Mouse (Mus musculus) intestine, embryonic 14.5 days (tissue): ENCODE results near the gene Kcnk3. TPM values are rescaled to one million over a fixed set of nuclear protein-coding genes. Genes with fewer than 3 reads are reported as not detected.
A peak's percentile ranks its signal among the peaks of the same experiment; 100 is the strongest.

Source experiments
- ATAC-seq: fragments of 200-750 bp; cut with Nextera tagmentation; replicated peaks from 2 replicates; pipeline ENCODE4 v1.8.0; 2017; ENCODE audit warnings: low read depth, moderate number of reproducible peaks, moderate TSS enrichment, moderate library complexity; ENCODE audit not compliant: low FRiP score, low TSS enrichment
- DNase-seq: peaks from one replicate; pipeline ENCODE4 v3.0.0-alpha.2; 2018; ENCODE audit warnings: low spot score
- H3K27ac ChIP-seq: fragments of 300-500 bp; sonication (generic); 2 replicates; pipeline ENCODE4 v1.5.1; 2014; ENCODE audit warnings: low read depth, mild to moderate bottlenecking, control low read depth
- H3K27me3 ChIP-seq: fragments of 300-500 bp; sonication (generic); replicated peaks from 2 replicates; pipeline ENCODE4 v1.6.1; 2014; ENCODE audit warnings: low read length, control low read depth; ENCODE audit not compliant: control insufficient read depth, insufficient read depth
- H3K36me3 ChIP-seq: fragments of 300-500 bp; sonication (generic); 2 replicates; pipeline ENCODE4 v1.6.1; 2014; ENCODE audit warnings: low read length, control low read depth; ENCODE audit not compliant: control insufficient read depth, insufficient read depth
- H3K4me1 ChIP-seq: fragments of 300-500 bp; sonication (generic); replicated peaks from 2 replicates; pipeline ENCODE4 v1.6.1; 2014; ENCODE audit warnings: low read length, control low read depth, mixed read lengths; ENCODE audit not compliant: control insufficient read depth, insufficient read depth
- H3K4me2 ChIP-seq: fragments of 300-500 bp; sonication (generic); 2 replicates; pipeline ENCODE4 v1.6.1; 2014; ENCODE audit warnings: low read length
- H3K4me3 ChIP-seq: fragments of 300-500 bp; sonication (generic); 2 replicates; pipeline ENCODE4 v1.5.1; 2014; ENCODE audit warnings: low read depth, low read length, control low read depth, mixed read lengths
- H3K9ac ChIP-seq: fragments of 300-500 bp; sonication (generic); 2 replicates; pipeline ENCODE4 v1.6.1; 2014; ENCODE audit warnings: mild to moderate bottlenecking, low read length
- H3K9me3 ChIP-seq: fragments of 300-500 bp; sonication (generic); 2 replicates; pipeline ENCODE4 v1.6.1; 2016; ENCODE audit warnings: low read length, control low read depth; ENCODE audit not compliant: control insufficient read depth
- WGBS: fragments of 180-500 bp; shearing (Covaris S2); extraction: QIAGEN DNeasy Blood & Tissue Kit; methylation state at CpG from one replicate; pipeline ENCODE4 v1.1.7; 2014; 5-methylcytosine and 5-hydroxymethylcytosine counted together
- polyA plus RNA-seq: library from polyadenylated mRNA; unstranded; fragments of >200 nt; fragmentation: Nextera tagmentation; extraction: Ambion mirVana; gene quantifications from 2 replicates; pipeline ENCODE4 v1.2.1, GENCODE M21; 2014

Kcnk3 gene
- 36.0 and 39.7 TPM in 2 replicates for polyA plus RNA-seq

DNA sequence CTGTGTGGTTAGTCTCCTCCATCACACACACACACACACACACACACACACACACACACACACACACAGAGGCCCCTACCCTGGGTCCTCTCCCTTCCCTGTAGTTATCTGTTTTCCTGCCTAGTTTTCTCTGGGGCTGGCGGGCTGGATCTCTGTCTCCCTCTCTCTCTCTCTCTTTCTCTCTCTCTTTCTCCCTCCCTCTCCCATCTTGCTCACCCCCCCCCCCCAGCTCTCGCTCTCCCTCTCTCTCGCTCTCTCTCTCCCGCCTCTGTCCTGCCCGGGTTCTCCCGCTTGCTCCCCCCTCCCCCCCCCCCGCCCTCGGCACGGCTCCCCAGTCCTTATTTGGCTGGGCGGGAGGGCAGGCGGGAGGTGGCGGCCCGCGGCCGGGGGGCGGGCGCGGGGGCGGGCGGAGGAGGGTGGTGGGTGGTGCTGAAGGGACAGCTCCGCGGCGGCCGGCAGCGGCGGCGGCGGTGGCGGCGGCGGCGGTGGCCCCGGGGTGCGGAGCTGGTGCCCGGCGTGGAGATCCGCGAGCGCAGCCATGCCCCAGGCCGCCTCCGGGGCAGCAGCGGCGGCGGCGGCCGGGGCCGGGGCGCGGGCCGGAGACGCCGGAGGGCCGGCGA, at the start of gene Kcnk3:
Gene Kcnk3, plus strand, starts transcription at position 490 of the 620 bp plus-strand sequence.
- WGBS: 0% methylated on average over 28 of the region's 54 CpGs
- DNase-seq (peak; percentile 91), ATAC-seq (peak; percentile 77)
- H3K4me3 ChIP-seq: peak within 1 kb of the TSS; percentile 64
- H3K27ac ChIP-seq: peak within 1 kb of the TSS; percentile 63
- H3K9ac ChIP-seq: peak within 1 kb of the TSS; percentile 59
- H3K36me3 ChIP-seq: no peaks in the 10 kb centered on the region
- H3K9me3 ChIP-seq: no peaks in the 10 kb centered on the region
- H3K27me3 ChIP-seq: peaks cover 22% of the 10 kb centered on the region
- peaks cover 31% of the 10 kb centered on the region for H3K4me1 ChIP-seq
- H3K4me2 ChIP-seq: peak within 1 kb of the TSS; percentile 71

DNA sequence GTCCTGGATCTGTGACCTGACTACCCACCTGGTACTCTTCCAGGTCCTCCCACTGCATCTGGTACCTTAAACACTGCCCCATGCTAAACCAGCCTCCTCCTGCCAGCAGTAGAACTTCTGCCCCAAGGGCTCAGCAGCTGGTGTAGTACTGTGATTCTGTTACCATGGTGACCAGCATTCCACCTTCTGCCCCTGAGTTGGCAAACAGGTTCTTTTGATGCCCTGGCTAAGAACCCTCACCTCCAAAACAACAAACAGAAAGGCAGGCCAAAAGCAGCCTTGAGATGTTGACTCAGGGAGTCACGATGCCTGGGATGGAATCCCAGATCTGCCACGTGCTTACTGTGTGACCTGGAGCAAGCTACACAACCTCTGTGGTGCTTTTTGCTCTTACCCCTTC, 42.3 kb upstream of the Kcnk3 start, which contains the start of gene Cib4:
Gene Cib4, minus strand, starts transcription at position 139 of the 400 bp plus-strand sequence.
- Histone ChIP-seq H3K9ac (no peak within 1 kb of the TSS), H3K4me3 (no peak within 1 kb of the TSS), H3K27ac (no peak within 1 kb of the TSS), H3K4me2 (no peak within 1 kb of the TSS), H3K4me1 (no peaks in the 10 kb centered on the region), H3K27me3 (no peaks in the 10 kb centered on the region), H3K9me3 (no peaks in the 10 kb centered on the region), H3K36me3 (no peaks in the 10 kb centered on the region)
- no peak for ATAC-seq
- no peak for DNase-seq
- 50% methylated on average over 2 of the region's 2 CpGs for WGBS

DNA sequence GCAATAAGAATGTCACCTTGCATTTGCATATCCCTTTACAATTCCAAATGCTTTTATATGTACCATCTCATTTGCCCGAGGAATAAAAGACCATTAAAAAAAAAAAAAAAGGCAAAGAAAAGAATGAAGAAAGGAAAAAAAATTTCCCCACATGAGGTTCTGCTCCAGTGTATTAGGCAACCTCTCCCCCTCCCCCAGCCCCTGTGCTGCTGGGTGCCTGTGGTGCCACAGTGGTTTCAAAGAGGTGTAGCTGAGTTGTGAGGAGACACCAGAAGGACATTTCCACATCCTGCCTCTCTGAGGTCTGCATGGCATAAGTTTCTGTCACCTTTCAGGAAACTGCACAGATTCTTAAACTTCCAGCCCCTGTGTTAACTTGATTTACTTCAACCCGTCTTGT, 39.3 kb upstream of the Kcnk3 start:
- H3K4me2 ChIP-seq: no peak overlapping the region
- no peaks in the 10 kb centered on the region for H3K27me3 ChIP-seq
- 61% methylated on average over 2 of the region's 2 CpGs for WGBS
- H3K9me3 ChIP-seq: no peaks in the 10 kb centered on the region
- no peak for DNase-seq
- H3K36me3 ChIP-seq: no peaks in the 10 kb centered on the region
- ATAC-seq: no peak
- no peak overlapping the region for H3K4me3 ChIP-seq
- H3K4me1 ChIP-seq: no peaks in the 10 kb centered on the region
- no peak overlapping the region for H3K27ac ChIP-seq
- H3K9ac ChIP-seq: no peak overlapping the region

DNA sequence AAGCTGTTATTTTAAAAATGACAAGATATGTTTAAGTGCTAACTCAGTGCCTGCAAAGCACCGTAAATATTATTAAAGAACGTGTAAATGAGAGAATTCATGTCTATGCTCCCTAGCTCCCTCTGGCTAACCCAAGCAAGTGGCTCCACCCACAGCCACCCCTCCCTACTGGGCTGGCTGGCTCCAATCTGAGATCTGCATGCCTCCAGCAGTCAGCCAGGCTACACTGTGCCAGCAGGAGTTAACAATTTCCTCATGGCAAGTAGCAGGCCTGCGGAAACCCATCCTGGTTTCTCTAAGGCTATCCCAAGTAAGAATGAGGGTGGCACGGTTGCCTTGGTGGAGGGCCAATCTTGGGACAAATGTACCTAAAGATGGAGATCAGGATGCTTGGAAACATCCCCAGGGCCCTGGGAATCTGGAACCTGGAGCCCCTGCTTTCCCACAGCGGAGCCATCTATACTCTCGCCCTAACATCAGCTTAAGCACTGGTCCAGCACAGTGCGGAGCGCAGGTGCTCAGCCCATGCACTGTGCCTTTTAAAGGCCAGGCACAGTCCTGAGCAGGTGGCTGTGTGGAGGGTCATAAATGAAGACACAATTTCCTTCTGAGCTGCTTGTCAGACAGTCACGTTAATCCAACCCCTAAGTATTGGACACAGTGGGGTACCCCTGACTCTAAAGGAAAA, 37.5 kb upstream of the Kcnk3 start:
- Histone ChIP-seq H3K4me2 (no peak overlapping the region), H3K27ac (no peak overlapping the region), H3K9ac (no peak overlapping the region), H3K4me3 (no peak overlapping the region), H3K27me3 (no peaks in the 10 kb centered on the region), H3K36me3 (no peaks in the 10 kb centered on the region), H3K9me3 (no peaks in the 10 kb centered on the region), H3K4me1 (no peaks in the 10 kb centered on the region)
- DNase-seq (no peak), ATAC-seq (no peak)
- WGBS: 65% methylated on average over 9 of the region's 9 CpGs

DNA sequence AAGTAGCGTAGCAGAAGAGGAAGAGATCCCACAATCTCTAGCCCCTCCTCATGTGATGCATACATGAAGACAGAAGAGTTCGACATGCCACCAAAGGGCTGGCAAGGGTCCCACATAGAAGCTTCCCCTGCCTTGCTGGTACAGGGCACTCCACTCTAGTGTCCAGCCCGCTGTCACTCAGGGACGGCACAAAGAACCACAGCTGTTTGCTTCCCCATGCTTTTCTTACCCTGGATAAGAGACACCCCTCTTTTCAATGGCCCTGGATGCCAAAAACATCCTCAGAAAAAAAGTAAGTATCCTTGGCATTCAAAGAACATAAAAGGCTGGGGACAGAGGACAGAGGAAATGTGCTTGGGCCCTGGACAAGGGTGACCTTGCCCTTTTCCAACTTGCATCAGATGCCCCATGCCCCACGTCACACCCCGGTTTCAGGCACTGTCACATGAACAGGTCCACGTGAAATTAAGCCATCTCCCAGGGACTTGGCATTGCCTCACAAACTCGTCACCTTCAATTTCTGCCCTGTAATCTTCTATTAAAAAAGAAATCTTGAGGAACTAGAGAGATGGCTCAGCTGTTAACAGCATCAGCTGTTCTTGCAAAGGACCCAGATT, 36.8 kb upstream of the Kcnk3 start:
- no peak overlapping the region for H3K4me3 ChIP-seq

DNA sequence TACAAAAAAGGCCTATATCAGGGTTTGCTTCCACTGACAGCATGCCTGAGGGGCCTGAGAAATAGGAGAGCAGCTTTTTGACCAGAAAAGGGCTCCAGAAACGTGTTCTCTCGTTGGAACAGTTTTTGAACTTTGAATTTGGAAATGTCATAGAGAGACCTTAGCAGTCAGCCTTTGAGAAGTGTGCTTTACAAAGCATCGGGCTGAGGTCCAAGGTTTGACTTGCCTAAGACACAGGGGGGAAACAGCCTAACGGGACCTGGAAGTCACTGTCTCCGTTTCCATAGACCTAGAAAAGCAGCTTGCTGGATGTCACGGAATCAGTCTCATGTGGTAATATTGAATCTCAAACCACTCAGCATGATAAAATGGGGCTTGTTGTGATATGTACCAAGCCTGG, 36.0 kb upstream of the Kcnk3 start:
- no peak overlapping the region for H3K27ac ChIP-seq
- ATAC-seq (no peak), DNase-seq (no peak)
- H3K9ac ChIP-seq: no peak overlapping the region
- H3K27me3 ChIP-seq: no peaks in the 10 kb centered on the region
- H3K9me3 ChIP-seq: no peaks in the 10 kb centered on the region
- 82% methylated on average over 6 of the region's 6 CpGs for WGBS
- H3K4me2 ChIP-seq: no peak overlapping the region
- no peak overlapping the region for H3K4me3 ChIP-seq
- peaks cover 11% of the 10 kb centered on the region; the same call in 1 of the 2 replicates for H3K4me1 ChIP-seq
- H3K36me3 ChIP-seq: no peaks in the 10 kb centered on the region

More for the DNA sequence above, 36.8 kb upstream of the Kcnk3 start:
- Histone ChIP-seq H3K4me1 (peaks cover 5% of the 10 kb centered on the region; the same call in 1 of the 2 replicates), H3K27ac (no peak overlapping the region), H3K27me3 (no peaks in the 10 kb centered on the region), H3K9me3 (no peaks in the 10 kb centered on the region), H3K36me3 (no peaks in the 10 kb centered on the region), H3K4me2 (no peak overlapping the region), H3K9ac (no peak overlapping the region)
- no peak for DNase-seq
- ATAC-seq: no peak
- WGBS: 88% methylated on average over 8 of the region's 8 CpGs

DNA sequence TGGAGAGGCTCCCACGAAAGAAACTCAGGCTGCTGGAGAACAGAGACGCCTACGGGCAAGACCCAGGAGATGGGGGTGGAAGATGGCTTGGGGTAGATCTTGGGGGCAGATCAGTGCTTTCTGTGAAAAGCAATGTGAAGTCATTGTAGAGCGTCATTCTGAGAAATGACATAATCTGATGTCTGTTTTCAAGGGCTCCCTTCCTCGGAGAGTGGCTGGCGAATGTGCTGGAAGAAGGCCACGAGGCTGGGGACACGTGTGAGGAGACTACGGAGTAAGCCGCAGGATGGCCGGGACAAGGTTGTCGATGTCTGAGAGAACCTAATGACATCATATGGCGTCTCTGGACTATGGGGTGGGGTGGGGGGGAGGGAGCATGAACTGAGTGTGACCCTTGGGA, 34.0 kb upstream of the Kcnk3 start:
- H3K27me3 ChIP-seq: no peaks in the 10 kb centered on the region
- ATAC-seq: no peak

DNA sequence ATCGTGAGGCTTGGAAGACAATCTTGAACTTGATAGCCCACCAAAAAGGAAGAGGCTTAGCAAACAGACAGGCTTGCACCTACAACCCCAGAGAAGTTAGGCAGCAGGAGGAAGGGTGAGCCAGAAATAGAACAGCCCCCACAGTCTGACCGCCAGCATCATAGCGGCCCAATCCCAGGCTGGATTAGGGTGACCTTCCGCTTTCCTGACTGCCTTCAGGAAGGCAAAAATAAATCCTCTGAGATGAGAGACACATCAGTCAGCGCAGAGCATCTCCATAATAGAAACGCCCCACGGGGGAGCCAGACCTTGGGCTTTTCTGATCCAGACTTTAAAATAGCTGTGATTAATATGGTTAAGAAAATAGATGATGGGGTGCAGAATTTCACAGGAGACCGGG, 33.0 kb upstream of the Kcnk3 start:
- Histone ChIP-seq H3K4me1 (peaks cover 11% of the 10 kb centered on the region; the same call in 1 of the 2 replicates), H3K9ac (no peak overlapping the region), H3K9me3 (no peaks in the 10 kb centered on the region), H3K27me3 (no peaks in the 10 kb centered on the region), H3K4me3 (no peak overlapping the region), H3K4me2 (no peak overlapping the region), H3K27ac (no peak overlapping the region), H3K36me3 (no peaks in the 10 kb centered on the region)
- ATAC-seq (no peak), DNase-seq (no peak)
- WGBS: 63% methylated on average over 8 of the region's 8 CpGs

More for the DNA sequence above, 34.0 kb upstream of the Kcnk3 start:
- no peaks in the 10 kb centered on the region for H3K36me3 ChIP-seq
- no peak overlapping the region for H3K9ac ChIP-seq
- no peak overlapping the region for H3K4me3 ChIP-seq
- 90% methylated on average over 13 of the region's 13 CpGs for WGBS
- H3K4me2 ChIP-seq: no peak overlapping the region
- no peak for DNase-seq
- H3K9me3 ChIP-seq: no peaks in the 10 kb centered on the region
- H3K4me1 ChIP-seq: peaks cover 11% of the 10 kb centered on the region; the same call in 1 of the 2 replicates
- H3K27ac ChIP-seq: no peak overlapping the region
